In the genomic region with DNA sequence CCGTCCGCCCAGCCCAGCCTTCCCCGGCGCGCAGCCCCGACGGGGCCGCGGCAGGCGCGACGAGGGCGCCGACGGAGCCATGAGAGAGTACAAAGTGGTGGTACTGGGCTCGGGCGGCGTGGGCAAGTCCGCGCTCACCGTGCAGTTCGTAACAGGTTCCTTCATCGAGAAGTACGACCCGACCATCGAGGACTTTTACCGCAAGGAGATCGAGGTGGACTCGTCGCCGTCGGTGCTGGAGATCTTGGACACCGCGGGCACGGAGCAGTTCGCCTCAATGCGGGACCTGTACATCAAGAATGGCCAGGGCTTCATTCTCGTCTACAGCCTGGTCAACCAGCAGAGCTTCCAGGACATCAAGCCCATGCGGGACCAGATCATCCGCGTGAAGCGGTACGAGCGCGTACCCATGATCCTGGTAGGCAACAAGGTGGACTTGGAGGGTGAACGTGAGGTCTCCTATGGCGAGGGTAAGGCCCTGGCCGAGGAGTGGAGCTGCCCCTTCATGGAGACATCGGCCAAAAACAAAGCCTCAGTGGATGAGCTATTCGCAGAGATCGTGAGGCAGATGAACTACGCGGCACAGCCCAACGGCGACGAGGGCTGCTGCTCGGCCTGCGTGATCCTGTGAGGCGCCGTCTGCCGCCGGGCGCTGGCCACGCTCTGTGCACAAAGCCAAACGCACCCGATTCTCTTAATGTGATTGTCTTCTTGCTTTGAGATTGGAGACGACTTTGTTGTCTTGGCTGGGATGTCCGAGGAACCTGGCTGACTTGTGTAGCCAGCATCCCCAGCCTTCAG, we compare ENCODE assay signal across 9 mouse cellular contexts. TPM values are rescaled to one million over a fixed set of nuclear protein-coding genes. Genes with fewer than 3 reads are reported as not detected.
DNase-seq lines count a peak whose midpoint lies in the region; ATAC-seq lines count a peak whose summit lies in the region.
"Had no signal": no experiment of that assay in that cellular context is flagged by ENCODE, and none has a peak within 500 bp of the region (broad histone marks: within the 10 kb centered on the region; RNA-seq: fewer than 3 reads in every experiment).

No protein-coding gene starts in this region.

- peak; percentile 33 to 58 for DNase-seq in urinary bladder, adult 18-20 months (ENCODE audit: low spot score in 2 of 2)
- DNase-seq in urinary bladder, postnatal 10 days (ENCODE audit: low spot score), result no peak
- DNase-seq in embryonic facial prominence, embryonic 14.5 days (ENCODE audit: low spot score), result peak; percentile 57
- peak; percentile 79 for DNase-seq in heart, embryonic 10.5 days (ENCODE audit: low spot score)
- peak; percentile 65 for DNase-seq in liver, embryonic 11.5 days (ENCODE audit: low spot score)
- DNase-seq in spleen, postnatal 4 days (ENCODE audit: low spot score in 2 of 2), result peak; percentile 39 to 76

- H3K36me3 ChIP-seq in embryonic facial prominence, embryonic 14.5 days (ENCODE audit: control insufficient read depth, insufficient read depth, low read length), result peaks cover 12% of the 10 kb centered on the region; the same call in 1 of the 2 replicates
- H3K36me3 ChIP-seq in heart, embryonic 10.5 days, result no peaks in the 10 kb centered on the region
- no peaks in the 10 kb centered on the region for H3K36me3 ChIP-seq in kidney, embryonic 15.5 days
- H3K36me3 ChIP-seq in liver, embryonic 11.5 days (ENCODE audit: control insufficient read depth, insufficient read depth, low read length), result no peaks in the 10 kb centered on the region

- ATAC-seq in embryonic facial prominence, embryonic 14.5 days (ENCODE audit: low read depth), result no peak
- peak; percentile 1; the same call in 1 of the 2 replicates for ATAC-seq in kidney, embryonic 15.5 days (replicated peaks; ENCODE audit: low FRiP score)
- ATAC-seq in liver, embryonic 11.5 days (replicated peaks; ENCODE audit: low FRiP score), result peak; percentile 11
- ATAC-seq in monocyte, adult 5-6 weeks (replicated peaks; ENCODE audit: insufficient number of reproducible peaks, low FRiP score, low TSS enrichment, poor library complexity, severe bottlenecking), result peak; percentile 6; the same call in 1 of the 2 replicates

- H3K4me3 ChIP-seq in embryonic facial prominence, embryonic 14.5 days (ENCODE audit: low read depth, low read length), result peak overlapping the region; percentile 93
- H3K4me3 ChIP-seq in heart, embryonic 10.5 days, result peak overlapping the region; percentile 89
- peak overlapping the region; percentile 76 for H3K4me3 ChIP-seq in kidney, embryonic 15.5 days (replicated peaks)
- peak overlapping the region; percentile 90 for H3K4me3 ChIP-seq in liver, embryonic 11.5 days (ENCODE audit: low read depth, low read length)

- peak overlapping the region; percentile 96 for H3K27ac ChIP-seq in embryonic facial prominence, embryonic 14.5 days (replicated peaks; ENCODE audit: low read depth, low read length)
- H3K27ac ChIP-seq in heart, embryonic 10.5 days, result peak overlapping the region; percentile 93
- peak overlapping the region; percentile 94 for H3K27ac ChIP-seq in kidney, embryonic 15.5 days
- peak overlapping the region; percentile 68 for H3K27ac ChIP-seq in liver, embryonic 11.5 days (ENCODE audit: low read depth, low read length)

- under 1% methylated on average over 57 of the region's 68 CpGs for whole genome bisulfite sequencing in embryonic facial prominence, embryonic 14.5 days
- WGBS in heart, embryonic 10.5 days, result under 1% methylated on average over 68 of the region's 68 CpGs
- under 1% methylated on average over 68 of the region's 68 CpGs for WGBS in kidney, embryonic 15.5 days
- WGBS in liver, embryonic 11.5 days, result under 1% methylated on average over 68 of the region's 68 CpGs

- peak overlapping the region; percentile 75 for H3K4me2 ChIP-seq in embryonic facial prominence, embryonic 14.5 days (ENCODE audit: low read depth, low read length)
- H3K4me2 ChIP-seq in kidney, embryonic 15.5 days, result peak overlapping the region; percentile 91
- peak overlapping the region; percentile 91 for H3K4me2 ChIP-seq in liver, embryonic 11.5 days

- H3K9me3 ChIP-seq in embryonic facial prominence, embryonic 14.5 days (ENCODE audit: control insufficient read depth, low read length), result no peaks in the 10 kb centered on the region
- no peaks in the 10 kb centered on the region for H3K9me3 ChIP-seq in heart, embryonic 10.5 days
- no peaks in the 10 kb centered on the region for H3K9me3 ChIP-seq in kidney, embryonic 15.5 days (replicated peaks)
- no peaks in the 10 kb centered on the region for H3K9me3 ChIP-seq in liver, embryonic 11.5 days (ENCODE audit: control insufficient read depth, low read length)

- peak overlapping the region; percentile 91 for H3K9ac ChIP-seq in embryonic facial prominence, embryonic 14.5 days (ENCODE audit: low read depth, low read length)
- H3K9ac ChIP-seq in kidney, embryonic 15.5 days, result peak overlapping the region; percentile 67
- H3K9ac ChIP-seq in liver, embryonic 11.5 days (ENCODE audit: low read depth, low read length), result peak overlapping the region; percentile 82

- H3K4me1 ChIP-seq in embryonic facial prominence, embryonic 14.5 days (ENCODE audit: control insufficient read depth, insufficient read depth, low read length), result peaks cover 19% of the 10 kb centered on the region
- H3K4me1 ChIP-seq in heart, embryonic 10.5 days, result peaks cover 3% of the 10 kb centered on the region; the same call in 1 of the 2 replicates
- H3K4me1 ChIP-seq in kidney, embryonic 15.5 days, result peaks cover 20% of the 10 kb centered on the region
- peaks cover 10% of the 10 kb centered on the region for H3K4me1 ChIP-seq in liver, embryonic 11.5 days (replicated peaks; ENCODE audit: control insufficient read depth, insufficient read depth, low read length)

- H3K27me3 ChIP-seq in embryonic facial prominence, embryonic 14.5 days (replicated peaks; ENCODE audit: control insufficient read depth, insufficient read depth, low read length), result no peaks in the 10 kb centered on the region
- H3K27me3 ChIP-seq in heart, embryonic 10.5 days (ENCODE audit: insufficient read depth, poor library complexity, severe bottlenecking), result no peaks in the 10 kb centered on the region
- no peaks in the 10 kb centered on the region for H3K27me3 ChIP-seq in kidney, embryonic 15.5 days
- no peaks in the 10 kb centered on the region for H3K27me3 ChIP-seq in liver, embryonic 11.5 days (replicated peaks; ENCODE audit: control insufficient read depth, insufficient read depth, low read length)
- H3K27me3 ChIP-seq: CH12.LX had no signal

RNA-seq across cellular contexts. Expression of a gene that starts 0.6 kb away (rescaled TPM):
- polyA plus RNA-seq in embryonic facial prominence, embryonic 14.5 days (2014; fragmentation: Nextera tagmentation; extraction: Ambion mirVana), result not detected in 2 replicates
- not detected in 2 replicates for polyA plus RNA-seq in heart, embryonic 10.5 days (2016; fragmentation: Nextera tagmentation; extraction: Ambion mirVana)
- polyA plus RNA-seq in kidney, embryonic 15.5 days (2015; fragmentation: Nextera tagmentation; extraction: Ambion mirVana), result not detected in 2 replicates
- not detected in 2 replicates for polyA plus RNA-seq in liver, embryonic 11.5 days (2014; fragmentation: Nextera tagmentation; extraction: Ambion mirVana)
- 1.1 to 1.9 TPM (median 1.7 TPM) in 3 replicates for total RNA-seq in monocyte, adult 5-6 weeks (2017)
- total RNA-seq: CH12.LX had no signal

RNA-seq across cellular contexts. Expression of a gene that starts 3.7 kb away (rescaled TPM):
- 15.7 and 16.5 TPM in 2 replicates for polyA plus RNA-seq in embryonic facial prominence, embryonic 14.5 days (2014; fragmentation: Nextera tagmentation; extraction: Ambion mirVana)
- polyA plus RNA-seq in heart, embryonic 10.5 days (2016; fragmentation: Nextera tagmentation; extraction: Ambion mirVana), result 6.5 and 6.8 TPM in 2 replicates
- polyA plus RNA-seq in kidney, embryonic 15.5 days (2015; fragmentation: Nextera tagmentation; extraction: Ambion mirVana), result 7.3 and 7.4 TPM in 2 replicates
- 7.2 and 7.5 TPM in 2 replicates for polyA plus RNA-seq in liver, embryonic 11.5 days (2014; fragmentation: Nextera tagmentation; extraction: Ambion mirVana)
- 19.0 to 29.0 TPM (median 24.3 TPM) in 3 replicates for total RNA-seq in monocyte, adult 5-6 weeks (2017)
- total RNA-seq: CH12.LX had no signal
